Mouse (Mus musculus) testis, postnatal 10 days (tissue): ENCODE results near the gene Gm42957.
"Not testable (repeated sequence)": the region's sequence is repeated elsewhere in the genome, so short reads cannot be mapped to it uniquely, and the experiment has no call there.

ENCODE experiments used
- DNase-seq: peaks from one replicate; pipeline ENCODE4 v3.0.0; 2021; ENCODE audit warnings: low spot score

The Gm42957 gene

GRCm38 (mm10) chr3:96623201-96623600, 12.1 kb upstream of the Gm42957 start:
- no peak for DNase-seq

GRCm38 (mm10) chr3:96629729-96630600, 5.3 kb upstream of the Gm42957 start, which contains the start of gene Rbm8a:
TSS of gene Rbm8a (plus strand) at chr3:96629933.
- peak; percentile 95 for DNase-seq

- DNase-seq, result no peak
Observed at GRCm38 (mm10) chr3:96632058-96632457, 3.2 kb upstream of the Gm42957 start.

- DNase-seq, result no peak
Observed at GRCm38 (mm10) chr3:96634015-96634414, 1.3 kb upstream of the Gm42957 start.

- no peak for DNase-seq
Observed at GRCm38 (mm10) chr3:96635906-96636305, 632 bp downstream of the Gm42957 start.

GRCm38 (mm10) chr3:96636448-96636847, 1.2 kb downstream of the Gm42957 start:
- peak; percentile 48 for DNase-seq

- DNase-seq, result peak; percentile 74
Observed at GRCm38 (mm10) chr3:96639219-96639618, 3.9 kb downstream of the Gm42957 start.

GRCm38 (mm10) chr3:96645018-96645649, 9.9 kb downstream of the Gm42957 start, which contains the start of gene Itga10:
TSS of gene Itga10 (plus strand) at chr3:96645584.
- peak; percentile 77 for DNase-seq

GRCm38 (mm10) chr3:96647365-96647764, 12.1 kb downstream of the Gm42957 start:
- no peak for DNase-seq

GRCm38 (mm10) chr3:96660901-96661300, 25.6 kb downstream of the Gm42957 start:
- DNase-seq, result no peak

- no peak for DNase-seq
Observed at GRCm38 (mm10) chr3:96662731-96663316, 27.6 kb downstream of the Gm42957 start.

- DNase-seq, result peak; percentile 89
Observed at GRCm38 (mm10) chr3:96663432-96664239, 28.4 kb downstream of the Gm42957 start.

GRCm38 (mm10) chr3:96665732-96666363, 30.6 kb downstream of the Gm42957 start:
- not testable (repeated sequence) for DNase-seq

- no peak for DNase-seq
Observed at GRCm38 (mm10) chr3:96666916-96667315, 31.6 kb downstream of the Gm42957 start.

GRCm38 (mm10) chr3:96667316-96667715, 32.0 kb downstream of the Gm42957 start:
- no peak for DNase-seq

- no peak for DNase-seq
Observed at GRCm38 (mm10) chr3:96668424-96669067, 33.3 kb downstream of the Gm42957 start.

- peak; percentile 83 for DNase-seq
Observed at GRCm38 (mm10) chr3:96669727-96670468, 34.6 kb downstream of the Gm42957 start, which contains the start of gene Ankrd35. TSS of gene Ankrd35 (plus strand) at chr3:96670131.

- no peak for DNase-seq
Observed at GRCm38 (mm10) chr3:96671519-96671918, 36.2 kb downstream of the Gm42957 start.

- DNase-seq, result no peak
Observed at GRCm38 (mm10) chr3:96673514-96673913, 38.2 kb downstream of the Gm42957 start.

- DNase-seq, result no peak
Observed at GRCm38 (mm10) chr3:96674442-96674841, 39.2 kb downstream of the Gm42957 start.
